Mouse (Mus musculus): ENCODE measurements at regions not wholly inside any gene's neighbourhood (a gene's known extent, or its start where the extent isn't known, plus 50 kb on each side); places are given as distances from the start of the nearest gene placed in this dataset.

GRCm38 (mm10) chr9:118405926-118406518, 72.0 kb upstream of the Eomes start:
- no peak for TF ChIP-seq POLR2A (IDR thresholded peaks at IDR 0.05; ENCODE audit: insufficient read length, low read depth)
- TF ChIP-seq TCF12 (IDR thresholded peaks at IDR 0.05; ENCODE audit: insufficient read depth, poor library complexity, severe bottlenecking): no peak
- no peak for TF ChIP-seq E2F4 (IDR thresholded peaks at IDR 0.05; ENCODE audit: insufficient read depth)
- no peak for TF ChIP-seq MYOD1 (IDR thresholded peaks at IDR 0.05; ENCODE audit: control insufficient read depth in 1 of 3, insufficient read length in 2 of 3, low read depth in 2 of 3)
- no peak for TF ChIP-seq MYOG (IDR thresholded peaks at IDR 0.05; ENCODE audit: control insufficient read depth in 1 of 3, insufficient read depth in 1 of 3, insufficient read length in 2 of 3, low read depth in 2 of 3)
- TF ChIP-seq MAX (IDR thresholded peaks at IDR 0.05; ENCODE audit: low read depth): no peak
- TF ChIP-seq USF1 (IDR thresholded peaks at IDR 0.05; ENCODE audit: low read depth): no peak
- TF ChIP-seq CEBPB (IDR thresholded peaks at IDR 0.05; ENCODE audit: insufficient read depth, poor library complexity, severe bottlenecking): no peak
- TF ChIP-seq POLR2AphosphoS2 (IDR thresholded peaks at IDR 0.05; ENCODE audit: insufficient read length, low read depth): no peak
- no peak for TF ChIP-seq REST (IDR thresholded peaks at IDR 0.05; ENCODE audit: insufficient read depth, insufficient read length)
- no peak for TF ChIP-seq TCF3 (IDR thresholded peaks at IDR 0.05; ENCODE audit: insufficient read length, low read depth)
- no peak for TF ChIP-seq SRF (IDR thresholded peaks at IDR 0.05; ENCODE audit: control insufficient read depth, insufficient read length, low read depth)

Data from myocyte (in vitro differentiated cells).